Mouse (Mus musculus) erythroblast, embryonic 14.5 days (primary cell): ENCODE data around the gene Lmna.

Source experiments
- GATA1 ChIP-seq: IDR thresholded peaks from 2 replicates; pipeline ENCODE4 v1.6.1; 2012; ENCODE audit warnings: low read length, inconsistent platforms, mixed read lengths
- TAL1 ChIP-seq: IDR thresholded peaks from 3 replicates; pipeline ENCODE4 v1.6.1; 2012; ENCODE audit warnings: low read length, inconsistent platforms, mixed read lengths

DNA sequence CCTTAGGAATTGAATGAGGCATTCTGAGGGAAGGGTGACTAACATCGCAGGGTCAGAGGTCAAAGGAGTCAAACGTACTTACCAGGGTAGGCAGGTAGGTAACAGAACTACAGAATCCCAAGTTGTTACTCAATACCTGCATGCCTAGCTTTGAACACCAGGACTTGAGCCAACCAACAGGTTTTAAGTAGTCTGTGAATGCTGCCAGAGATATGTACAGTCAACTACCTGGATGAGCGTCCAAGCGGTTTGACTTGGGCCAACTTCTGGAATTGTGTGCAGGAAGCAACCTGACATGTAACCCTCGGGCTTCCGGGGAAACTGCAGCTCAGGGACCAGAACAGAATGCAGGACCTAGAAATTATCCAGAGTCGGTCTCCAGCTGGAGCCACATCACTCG lies 13.3 kb upstream of the Lmna start:
- TF ChIP-seq TAL1 (no peak), GATA1 (no peak)
